Mouse (Mus musculus) G1E-ER4 (cell line): ENCODE measurements around the gene Zfp808. TPM values are rescaled to one million over a fixed set of nuclear protein-coding genes. Genes with fewer than 3 reads are reported as not detected.
"Not testable (repeated sequence)": the region's sequence is repeated elsewhere in the genome, so short reads cannot be mapped to it uniquely, and the experiment has no call there.

Experiments used
- GATA1 ChIP-seq: IDR thresholded peaks from one replicate; pipeline ENCODE4 v1.8.0; 2012; ENCODE audit warnings: low read length, inconsistent platforms
- polyA plus RNA-seq: library from polyadenylated mRNA; stranded (reverse); fragments of >175 nt; gene quantifications from 2 replicates; pipeline ENCODE4 v1.2.3, GENCODE M21; 2012

The Zfp808 gene
- polyA plus RNA-seq: 0.12 and 0.21 TPM in 2 replicates

GRCm38 (mm10) chr13:62129432-62130171 lies at the start of gene Zfp808:
Zfp808 (plus strand) TSS chr13:62129886.
- not testable (repeated sequence) for TF ChIP-seq GATA1

- no peak for TF ChIP-seq GATA1
These were observed 115.6 kb downstream of the Zfp808 start for GRCm38 (mm10) chr13:62245264-62245663.

GRCm38 (mm10) chr13:62263392-62263791 lies 133.7 kb downstream of the Zfp808 start:
- no peak for TF ChIP-seq GATA1
